Mouse (Mus musculus) mammary gland, adult 2 months (tissue): Measurements from ENCODE around the gene Rwdd1. TPM values are rescaled to one million over a fixed set of nuclear protein-coding genes. Genes with fewer than 3 reads are reported as not detected.

ENCODE experiments used
- polyA plus RNA-seq: library from polyadenylated mRNA; depleted of rRNA; stranded (reverse); fragments of >200 nt; gene quantifications from 2 replicates; pipeline ENCODE4 v1.2.3, GENCODE M21; 2012; ENCODE audit warnings: low replicate concordance; rRNA removed

Rwdd1 gene
- polyA plus RNA-seq = 31.9 and 52.1 TPM in 2 replicates

GRCm38 (mm10) chr10:34019302-34020075 lies at the start of gene Rwdd1:
TSS of gene Rwdd1 (minus strand) at chr10:34019624.

DNA sequence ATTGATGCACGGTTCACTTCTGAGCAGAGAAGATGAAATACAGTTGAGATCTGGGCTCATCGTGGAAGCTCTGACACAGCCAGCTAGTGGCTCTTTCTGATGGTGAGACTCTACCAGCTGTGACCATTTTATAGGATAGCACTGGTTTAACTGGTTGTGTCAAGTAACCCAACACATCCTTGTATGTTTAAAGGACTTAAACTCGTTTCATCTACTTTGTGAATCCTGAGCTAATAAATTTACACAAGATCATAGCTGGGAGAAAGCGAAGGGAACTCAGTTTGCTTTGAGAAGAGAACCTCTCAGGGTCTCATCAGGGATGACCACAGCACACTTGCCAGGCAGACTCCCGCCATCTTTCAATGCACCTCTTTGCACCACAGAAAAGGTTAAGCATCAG lies 24.8 kb upstream of the Rwdd1 start, which contains the start of gene Calhm4:
Calhm4 (minus strand) TSS at position 101 of the 400 bp plus-strand sequence.

GRCm38 (mm10) chr10:34037401-34037800 lies 18.0 kb upstream of the Rwdd1 start, which contains the start of gene Trappc3l:
TSS of gene Trappc3l (plus strand) at chr10:34037597.

GRCm38 (mm10) chr10:33950803-33951583 lies 68.4 kb downstream of the Rwdd1 start, which contains the start of gene Zup1:
TSS of gene Zup1 (minus strand) at chr10:33951269.

Other genes with a start within 250 kb of the Rwdd1 start
- not detected in 2 replicates for gene Sult3a2, start 232.9 kb downstream of the Rwdd1 start, polyA plus RNA-seq
- gene Sult3a1, start 161.9 kb downstream of the Rwdd1 start, polyA plus RNA-seq = not detected in 2 replicates
- not detected in 2 replicates for gene Rsph4a, start 114.5 kb downstream of the Rwdd1 start, polyA plus RNA-seq
- gene Zup1, start 68.4 kb downstream of the Rwdd1 start, polyA plus RNA-seq = 3.6 and 6.7 TPM in 2 replicates
- not detected in 2 replicates for gene Trappc3l, start 18.0 kb upstream of the Rwdd1 start, polyA plus RNA-seq
- not detected in 2 replicates for gene Calhm4, start 24.7 kb upstream of the Rwdd1 start, polyA plus RNA-seq
- 0.27 and 1.1 TPM in 2 replicates for gene Calhm5, start 76.9 kb upstream of the Rwdd1 start, polyA plus RNA-seq
- gene Calhm6, start 108.4 kb upstream of the Rwdd1 start, polyA plus RNA-seq = 11.1 and 33.0 TPM in 2 replicates
- gene Dse, start 188.1 kb upstream of the Rwdd1 start, polyA plus RNA-seq = 18.7 and 37.2 TPM in 2 replicates